Mouse (Mus musculus): ENCODE data around the gene Coq8a. TPM values are rescaled to one million over a fixed set of nuclear protein-coding genes. Genes with fewer than 3 reads are reported as not detected.

Coq8a gene
- 157 and 179 TPM in 2 replicates for polyA plus RNA-seq (2012; rRNA removed)

DNA sequence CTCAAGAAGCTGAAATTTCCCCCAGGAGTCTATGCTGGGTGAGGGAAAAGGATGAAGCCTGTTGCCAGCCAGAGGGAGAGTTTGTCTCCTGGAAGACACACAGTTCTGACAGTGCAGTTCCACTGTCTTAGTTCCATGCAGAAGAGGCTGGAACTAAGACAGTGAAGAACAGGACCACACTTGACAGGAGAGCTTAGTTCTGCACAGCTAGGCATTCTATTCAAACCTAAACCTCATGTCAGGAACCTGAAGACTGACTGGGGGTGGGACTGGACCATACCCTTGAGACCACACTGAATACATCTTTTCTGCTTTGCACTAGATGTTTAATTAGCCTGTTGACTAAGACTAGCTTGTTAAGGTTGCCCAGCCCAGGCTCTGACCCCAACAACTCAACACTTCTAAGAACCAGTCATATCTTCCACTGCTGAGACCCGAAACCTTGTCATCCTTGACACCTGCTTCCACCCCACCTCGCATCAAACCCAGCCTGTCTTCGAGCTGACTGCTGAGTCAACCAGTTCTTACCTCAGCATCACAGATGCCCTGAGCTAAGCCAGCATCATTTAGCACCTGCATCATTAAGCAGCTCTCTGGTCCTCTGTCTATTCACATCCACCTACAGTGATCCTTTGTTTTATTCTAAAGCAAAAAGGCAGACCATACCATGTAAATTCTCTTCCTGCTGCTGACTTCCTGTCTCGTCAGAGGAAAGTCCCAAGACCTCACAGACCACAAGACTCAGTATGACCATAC is at the start of gene Coq8a:
Coq8a (minus strand) TSS at position 644 of the 756 bp plus-strand sequence.
- 70% methylated on average over 4 of the region's 4 CpGs for WGBS
- TF ChIP-seq POLR2A (IDR thresholded peaks at IDR 0.05; ENCODE audit: low read depth, low read length) = no peak
- TF ChIP-seq CTCF (conservative IDR thresholded peaks at IDR 0.05; ENCODE audit: insufficient read depth, insufficient read length, low read depth, low read length) = no peak
- H3K36me3 ChIP-seq (ENCODE audit: control insufficient read depth, insufficient read depth, low read length) = no peaks in the 10 kb centered on the region

DNA sequence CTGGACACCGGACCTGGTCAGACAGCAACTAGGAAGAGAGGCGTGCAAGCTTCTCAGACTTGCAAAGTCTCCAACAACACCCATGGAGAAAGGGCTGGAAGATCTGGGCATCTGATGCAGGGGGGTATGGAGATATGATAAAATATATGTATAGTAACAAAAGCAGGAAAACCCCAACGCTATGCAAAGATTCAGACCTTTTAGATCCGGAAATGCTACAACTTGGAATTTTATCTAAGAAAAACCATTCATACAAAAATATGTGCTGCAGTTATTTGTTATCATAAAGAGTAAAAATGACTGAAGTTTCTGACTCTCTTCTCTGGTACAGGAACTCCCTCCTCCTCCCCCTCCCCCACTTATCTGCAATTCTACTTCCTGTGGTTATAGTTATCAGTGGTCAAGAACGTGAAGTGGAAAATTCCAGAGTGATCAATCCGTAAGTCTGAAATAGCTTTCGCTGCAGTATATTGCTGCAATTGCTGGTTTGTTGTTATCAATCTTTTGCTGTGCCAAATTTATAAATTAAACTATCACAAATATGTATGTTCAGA is 49.3 kb upstream of the Coq8a start:
- 77% methylated on average over 7 of the region's 7 CpGs for WGBS
- no peak for DNase-seq
- Histone ChIP-seq H3K4me1 (ENCODE audit: control insufficient read depth, insufficient read depth, low read length) (no peaks in the 10 kb centered on the region), H3K27me3 (replicated peaks; ENCODE audit: control insufficient read depth, insufficient read depth, low read length) (no peaks in the 10 kb centered on the region), H3K27ac (ENCODE audit: insufficient read depth, low read depth, low read length) (no peak overlapping the region), H3K36me3 (ENCODE audit: control insufficient read depth, insufficient read depth, low read length) (no peaks in the 10 kb centered on the region), H3K4me3 (ENCODE audit: insufficient read depth, low read depth, low read length) (no peak overlapping the region)
- TF ChIP-seq POLR2A (IDR thresholded peaks at IDR 0.05; ENCODE audit: low read depth, low read length) (no peak), CTCF (conservative IDR thresholded peaks at IDR 0.05; ENCODE audit: insufficient read depth, insufficient read length, low read depth, low read length) (no peak)

More for the DNA sequence above, at the start of gene Coq8a:
- Histone ChIP-seq H3K4me3 (ENCODE audit: insufficient read depth, low read depth, low read length) (no peak within 1 kb of the TSS), H3K27ac (ENCODE audit: insufficient read depth, low read depth, low read length) (no peak within 1 kb of the TSS), H3K4me1 (ENCODE audit: control insufficient read depth, insufficient read depth, low read length) (peaks cover 15% of the 10 kb centered on the region), H3K27me3 (replicated peaks; ENCODE audit: control insufficient read depth, insufficient read depth, low read length) (no peaks in the 10 kb centered on the region)
- no peak for DNase-seq

DNA sequence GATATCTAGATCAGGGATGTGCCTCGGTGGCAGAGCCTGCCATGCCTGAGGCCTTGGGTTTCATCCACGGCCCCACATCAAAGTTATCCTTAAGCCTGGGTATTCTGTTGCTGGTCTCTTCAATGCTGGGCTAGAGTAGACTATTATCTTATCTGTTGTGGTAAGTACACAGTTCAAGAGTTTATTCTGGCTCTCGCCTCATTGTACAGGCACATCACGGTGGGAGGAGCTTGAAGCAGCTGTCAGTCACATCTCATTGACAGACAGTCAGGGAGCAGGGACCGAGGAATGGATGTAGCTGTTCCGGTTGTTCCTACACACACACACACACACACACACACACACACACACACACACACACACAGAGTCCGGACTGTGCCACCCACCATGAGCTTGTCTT is 48.5 kb upstream of the Coq8a start:
- Histone ChIP-seq H3K4me3 (ENCODE audit: insufficient read depth, low read depth, low read length) (no peak overlapping the region), H3K27ac (ENCODE audit: insufficient read depth, low read depth, low read length) (no peak overlapping the region), H3K36me3 (ENCODE audit: control insufficient read depth, insufficient read depth, low read length) (no peaks in the 10 kb centered on the region), H3K4me1 (ENCODE audit: control insufficient read depth, insufficient read depth, low read length) (no peaks in the 10 kb centered on the region), H3K27me3 (replicated peaks; ENCODE audit: control insufficient read depth, insufficient read depth, low read length) (no peaks in the 10 kb centered on the region)
- DNase-seq = no peak
- TF ChIP-seq POLR2A (IDR thresholded peaks at IDR 0.05; ENCODE audit: low read depth, low read length) (no peak), CTCF (conservative IDR thresholded peaks at IDR 0.05; ENCODE audit: insufficient read depth, insufficient read length, low read depth, low read length) (no peak)
- WGBS = 85% methylated on average over 7 of the region's 7 CpGs

DNA sequence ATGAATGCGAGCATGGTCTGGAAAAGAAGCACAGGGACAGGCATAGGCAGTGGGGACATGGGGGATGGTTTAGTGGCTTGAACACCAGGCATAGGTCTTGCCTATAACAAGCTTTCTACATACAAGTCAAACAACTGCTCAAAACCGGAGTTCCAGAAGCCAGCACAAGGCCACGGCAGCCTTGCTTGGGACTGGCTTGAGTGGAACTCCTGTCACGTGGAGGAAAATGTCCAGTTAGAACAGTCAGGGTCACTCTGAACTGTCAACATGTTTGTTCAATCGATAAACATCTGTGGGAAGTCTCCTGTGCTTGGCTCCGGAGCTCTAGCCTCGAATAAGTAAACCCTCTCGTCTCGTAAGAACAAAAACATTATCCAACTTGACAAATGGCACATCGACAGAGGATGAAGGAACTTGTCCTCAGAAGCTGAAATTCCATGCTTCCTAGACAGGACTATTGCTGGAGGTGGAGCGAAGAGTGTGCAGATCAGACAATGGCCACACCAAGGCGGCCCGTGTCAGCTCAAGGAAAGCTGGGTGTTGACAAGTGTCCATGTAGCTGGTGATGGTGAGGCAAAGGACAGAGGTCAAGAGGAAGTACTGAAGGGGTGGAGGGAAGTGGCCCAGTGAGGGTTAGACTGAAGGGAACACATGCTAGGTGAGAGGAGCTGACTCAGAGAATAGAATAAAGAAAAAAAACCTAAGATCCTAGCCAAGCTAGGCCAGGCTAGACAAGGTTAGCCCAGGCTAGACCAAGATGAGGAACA is 46.5 kb upstream of the Coq8a start:
- no peak for TF ChIP-seq CTCF (conservative IDR thresholded peaks at IDR 0.05; ENCODE audit: insufficient read depth, insufficient read length, low read depth, low read length)
- TF ChIP-seq POLR2A (IDR thresholded peaks at IDR 0.05; ENCODE audit: low read depth, low read length) = no peak
- H3K4me3 ChIP-seq (ENCODE audit: insufficient read depth, low read depth, low read length) = no peak overlapping the region
- 81% methylated on average over 13 of the region's 13 CpGs for WGBS
- H3K36me3 ChIP-seq (ENCODE audit: control insufficient read depth, insufficient read depth, low read length) = no peaks in the 10 kb centered on the region
- H3K27ac ChIP-seq (ENCODE audit: insufficient read depth, low read depth, low read length) = no peak overlapping the region
- H3K27me3 ChIP-seq (replicated peaks; ENCODE audit: control insufficient read depth, insufficient read depth, low read length) = no peaks in the 10 kb centered on the region
- no peak for DNase-seq
- H3K4me1 ChIP-seq (ENCODE audit: control insufficient read depth, insufficient read depth, low read length) = no peaks in the 10 kb centered on the region

DNA sequence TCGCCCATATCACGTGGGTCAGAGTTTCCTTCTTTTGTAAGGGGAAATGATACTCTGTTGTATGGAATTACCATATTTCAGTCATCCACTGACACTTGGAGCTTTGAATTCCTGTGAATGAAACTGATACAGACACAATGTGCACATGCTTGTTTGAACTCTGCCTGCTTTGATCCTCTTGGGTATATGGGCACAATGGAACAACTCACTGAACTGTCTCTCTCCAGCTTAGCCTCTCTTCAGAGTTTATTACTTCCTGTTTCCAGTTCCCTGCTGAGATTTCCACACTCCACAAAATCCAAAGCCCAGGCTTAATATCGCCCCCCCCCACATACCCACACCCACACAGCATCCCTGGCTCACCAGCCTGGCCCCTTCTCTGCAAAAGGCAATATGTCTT is 32.3 kb upstream of the Coq8a start:
- Histone ChIP-seq H3K27me3 (replicated peaks; ENCODE audit: control insufficient read depth, insufficient read depth, low read length) (no peaks in the 10 kb centered on the region), H3K4me3 (ENCODE audit: insufficient read depth, low read depth, low read length) (no peak overlapping the region), H3K27ac (ENCODE audit: insufficient read depth, low read depth, low read length) (no peak overlapping the region), H3K36me3 (ENCODE audit: control insufficient read depth, insufficient read depth, low read length) (no peaks in the 10 kb centered on the region), H3K4me1 (ENCODE audit: control insufficient read depth, insufficient read depth, low read length) (no peaks in the 10 kb centered on the region)
- TF ChIP-seq CTCF (conservative IDR thresholded peaks at IDR 0.05; ENCODE audit: insufficient read depth, insufficient read length, low read depth, low read length) (no peak), POLR2A (IDR thresholded peaks at IDR 0.05; ENCODE audit: low read depth, low read length) (no peak)
- no peak for DNase-seq
- WGBS = 73% methylated on average over 3 of the region's 3 CpGs

DNA sequence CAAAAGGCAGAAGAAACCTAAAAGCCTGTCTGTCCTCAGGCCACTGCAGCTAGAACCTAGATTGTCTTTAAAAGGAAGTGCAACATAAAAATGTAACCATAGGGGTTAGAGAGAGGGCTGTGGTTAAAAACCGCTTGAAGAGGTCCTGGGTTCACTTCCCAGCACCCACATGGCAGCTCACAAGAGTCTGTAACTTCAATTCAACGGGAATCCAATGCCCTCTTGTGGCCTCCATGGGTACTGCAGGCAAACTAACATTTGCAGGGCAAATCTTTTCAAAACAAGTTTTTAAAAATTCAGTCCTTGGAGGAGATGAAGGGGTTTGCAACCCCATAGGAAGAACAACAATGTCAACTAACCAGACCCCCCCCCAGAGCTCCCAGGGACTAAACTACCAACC is 31.2 kb upstream of the Coq8a start:
- TF ChIP-seq CTCF (conservative IDR thresholded peaks at IDR 0.05; ENCODE audit: insufficient read depth, insufficient read length, low read depth, low read length) (peak; percentile 57), POLR2A (IDR thresholded peaks at IDR 0.05; ENCODE audit: low read depth, low read length) (no peak)
- no peaks in the 10 kb centered on the region for H3K36me3 ChIP-seq (ENCODE audit: control insufficient read depth, insufficient read depth, low read length)
- no peak overlapping the region for H3K27ac ChIP-seq (ENCODE audit: insufficient read depth, low read depth, low read length)
- no peaks in the 10 kb centered on the region for H3K27me3 ChIP-seq (replicated peaks; ENCODE audit: control insufficient read depth, insufficient read depth, low read length)
- 38% methylated on average over 2 of the region's 2 CpGs for WGBS
- no peak for DNase-seq
- no peaks in the 10 kb centered on the region; the same call in 1 of the 2 replicates for H3K4me1 ChIP-seq (ENCODE audit: control insufficient read depth, insufficient read depth, low read length)
- no peak overlapping the region for H3K4me3 ChIP-seq (ENCODE audit: insufficient read depth, low read depth, low read length)

DNA sequence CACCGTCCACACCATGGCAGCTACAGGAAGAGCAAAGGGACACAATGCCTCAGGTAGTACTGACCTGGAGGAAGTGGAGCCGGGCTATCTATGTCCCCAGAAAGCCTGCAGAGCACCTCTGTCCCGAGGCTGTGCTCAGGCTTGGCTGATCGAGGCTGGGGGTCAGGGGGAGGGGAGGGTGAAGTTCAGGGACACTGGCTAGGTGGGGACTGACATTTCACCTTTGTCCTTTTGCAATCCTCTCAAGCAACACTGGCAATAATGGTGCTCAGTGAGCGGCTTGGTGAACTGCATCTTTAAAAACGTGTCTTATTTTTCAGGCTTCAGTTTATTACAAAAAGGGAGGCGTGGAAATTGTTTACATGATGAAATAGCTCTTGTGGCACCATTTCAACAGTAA is 30.5 kb upstream of the Coq8a start:
- Histone ChIP-seq H3K27me3 (replicated peaks; ENCODE audit: control insufficient read depth, insufficient read depth, low read length) (no peaks in the 10 kb centered on the region), H3K4me3 (ENCODE audit: insufficient read depth, low read depth, low read length) (no peak overlapping the region), H3K4me1 (ENCODE audit: control insufficient read depth, insufficient read depth, low read length) (no peaks in the 10 kb centered on the region; the same call in 1 of the 2 replicates), H3K27ac (ENCODE audit: insufficient read depth, low read depth, low read length) (no peak overlapping the region), H3K36me3 (ENCODE audit: control insufficient read depth, insufficient read depth, low read length) (no peaks in the 10 kb centered on the region)
- DNase-seq = no peak
- WGBS = 66% methylated on average over 7 of the region's 7 CpGs
- TF ChIP-seq POLR2A (IDR thresholded peaks at IDR 0.05; ENCODE audit: low read depth, low read length) (no peak), CTCF (conservative IDR thresholded peaks at IDR 0.05; ENCODE audit: insufficient read depth, insufficient read length, low read depth, low read length) (no peak)
